Mouse (Mus musculus) left cerebral cortex, adult 9 months (tissue): ENCODE data around the gene Gm5796.
"Not testable (repeated sequence)": the region's sequence is repeated elsewhere in the genome, so short reads cannot be mapped to it uniquely, and the experiment has no call there.

Experiments used
- DNase-seq, 2 experiments: peaks; one replicate each; pipeline ENCODE4 v3.0.0; 2022; ENCODE audit warnings: low spot score in 2 of 2

The Gm5796 gene

DNA sequence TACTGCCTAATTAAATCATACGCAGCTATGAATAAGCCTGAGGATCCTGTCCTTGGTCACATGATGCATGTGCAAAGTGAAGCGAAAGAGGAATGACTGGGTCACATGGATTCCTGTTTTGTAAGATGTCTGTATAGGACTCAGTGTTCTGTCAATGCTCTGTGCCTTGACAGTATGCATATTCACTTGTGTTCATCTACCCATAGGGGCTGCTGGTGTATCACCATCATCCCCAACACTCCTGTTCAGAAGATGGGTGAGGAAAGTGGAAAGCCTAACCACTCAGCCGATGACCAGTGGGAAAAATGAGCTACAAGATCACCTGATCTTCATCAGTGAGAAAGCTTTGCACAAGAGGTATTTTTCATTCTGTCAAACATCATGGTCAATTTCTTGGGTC, at the start of gene Gm5796:
TSS of gene Gm5796 (plus strand) at position 301 of the 400 bp plus-strand sequence.
- not testable (repeated sequence) for DNase-seq

DNA sequence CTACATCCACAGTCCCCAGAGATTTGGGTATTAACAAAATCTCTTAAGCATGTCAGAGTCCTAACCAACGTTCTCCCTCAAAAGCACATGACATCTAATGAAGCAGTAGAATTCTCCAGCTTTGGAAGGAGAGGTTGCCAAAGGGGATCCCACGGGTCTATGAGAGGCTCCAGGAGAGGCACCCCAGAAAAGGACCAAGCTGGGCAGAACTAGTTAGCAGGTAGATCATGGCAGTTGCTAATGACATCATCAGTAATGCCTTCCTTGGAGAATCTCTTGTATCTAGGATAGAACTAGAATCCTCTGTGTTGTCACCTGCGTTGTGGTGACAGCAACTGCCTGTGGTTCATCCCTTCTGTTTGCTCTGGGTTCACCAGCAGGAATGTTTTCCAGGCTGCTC, 25.6 kb upstream of the Gm5796 start, which contains the start of gene Gm3099:
TSS of gene Gm3099 (plus strand) at position 301 of the 400 bp plus-strand sequence.
- DNase-seq, result not testable (repeated sequence)

DNA sequence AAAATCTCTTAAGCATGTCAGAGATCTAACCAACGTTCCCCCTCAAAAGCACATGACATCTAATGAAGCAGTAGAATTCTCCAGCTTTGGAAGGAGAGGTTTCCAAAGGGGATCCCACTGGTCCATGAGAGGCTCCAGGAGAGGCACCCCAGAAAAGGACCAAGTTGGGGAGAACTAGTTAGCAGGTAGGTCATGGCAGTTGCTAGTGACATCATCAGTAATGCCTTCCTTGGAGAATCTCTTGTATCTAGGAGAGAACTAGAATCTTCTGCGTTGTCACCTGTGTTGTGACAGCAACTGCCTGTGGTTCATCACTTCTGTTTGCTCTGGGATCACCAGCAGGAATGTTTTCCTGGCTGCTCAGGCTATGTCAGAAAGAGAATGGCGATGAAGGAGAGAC, 60.1 kb downstream of the Gm5796 start, which contains the start of gene Gm3115:
TSS of gene Gm3115 (plus strand) at position 301 of the 400 bp plus-strand sequence.
- not testable (repeated sequence) for DNase-seq
